Mouse (Mus musculus) lung, embryonic 15.5 days (tissue): ENCODE measurements around the gene Esyt2. TPM values are rescaled to one million over a fixed set of nuclear protein-coding genes. Genes with fewer than 3 reads are reported as not detected.

ENCODE experiments used
- ATAC-seq: fragments of 200-750 bp; cut with Nextera tagmentation; 2 replicates; pipeline ENCODE4 v1.8.0; 2017; ENCODE audit warnings: moderate number of reproducible peaks, borderline replicate concordance; ENCODE audit not compliant: low FRiP score, low TSS enrichment; ENCODE audit errors: extremely low read depth
- H3K27ac ChIP-seq: fragments of 300-500 bp; sonication (generic); 2 replicates; pipeline ENCODE4 v1.5.1; 2015; ENCODE audit warnings: moderate library complexity, mild to moderate bottlenecking, inconsistent platforms
- H3K27me3 ChIP-seq: fragments of 300-500 bp; sonication (generic); 2 replicates; pipeline ENCODE4 v1.6.1; 2015; ENCODE audit warnings: inconsistent platforms
- H3K36me3 ChIP-seq: fragments of 300-500 bp; sonication (generic); 2 replicates; pipeline ENCODE4 v1.6.1; 2015; ENCODE audit warnings: inconsistent platforms
- H3K4me1 ChIP-seq: fragments of 300-500 bp; sonication (generic); 2 replicates; pipeline ENCODE4 v1.6.1; 2015; ENCODE audit warnings: inconsistent platforms
- H3K4me2 ChIP-seq: fragments of 300-500 bp; sonication (generic); 2 replicates; pipeline ENCODE4 v1.6.1; 2015; ENCODE audit warnings: inconsistent platforms, mild to moderate bottlenecking, moderate library complexity
- H3K4me3 ChIP-seq: fragments of 300-500 bp; sonication (generic); 2 replicates; pipeline ENCODE4 v1.5.1; 2015; ENCODE audit warnings: mild to moderate bottlenecking, inconsistent platforms
- H3K9ac ChIP-seq: fragments of 300-500 bp; sonication (generic); 2 replicates; pipeline ENCODE4 v1.6.1; 2015; ENCODE audit warnings: inconsistent platforms
- H3K9me3 ChIP-seq: fragments of 300-500 bp; sonication (generic); 2 replicates; pipeline ENCODE4 v1.6.1; 2016; ENCODE audit warnings: inconsistent platforms
- WGBS: fragments of 180-500 bp; shearing (Covaris S2); methylation state at CpG from one replicate; pipeline ENCODE4 v1.1.7; 2015; 5-methylcytosine and 5-hydroxymethylcytosine counted together
- microRNA-seq: library from miRNA; unstranded; fragments of <30 nt; microRNA quantifications from one replicate; pipeline ENCODE4, GENCODE M21; 2016
- polyA plus RNA-seq: library from polyadenylated mRNA; unstranded; fragments of >200 nt; fragmentation: Nextera tagmentation; extraction: Ambion mirVana; gene quantifications from 2 replicates; pipeline ENCODE4 v1.2.1, GENCODE M21; 2015

Esyt2 gene
- polyA plus RNA-seq, 1 experiment from 2014 or later: 20.9 TPM

DNA sequence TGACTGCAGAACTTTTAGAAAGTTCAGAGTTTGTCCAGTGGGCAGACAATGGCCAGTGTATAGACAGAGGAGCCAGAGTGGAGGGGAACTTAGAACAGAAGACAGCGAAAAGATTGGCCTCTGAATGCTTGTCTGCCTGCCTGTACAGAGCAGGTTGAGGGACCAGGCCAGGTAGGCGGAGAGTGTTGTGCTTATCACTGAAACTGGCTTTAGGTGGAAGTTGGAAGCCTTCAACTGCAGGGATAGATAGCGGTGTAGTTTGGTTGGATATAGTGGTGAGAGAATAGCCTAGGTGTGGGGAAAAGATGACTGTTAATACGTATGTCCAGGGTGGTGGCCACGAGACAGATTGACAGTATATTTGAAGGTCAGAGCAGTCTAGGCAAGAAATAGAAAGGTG lies 126.9 kb downstream of the Esyt2 start:
- ATAC-seq: no peak
- H3K9ac ChIP-seq: no peak overlapping the region

DNA sequence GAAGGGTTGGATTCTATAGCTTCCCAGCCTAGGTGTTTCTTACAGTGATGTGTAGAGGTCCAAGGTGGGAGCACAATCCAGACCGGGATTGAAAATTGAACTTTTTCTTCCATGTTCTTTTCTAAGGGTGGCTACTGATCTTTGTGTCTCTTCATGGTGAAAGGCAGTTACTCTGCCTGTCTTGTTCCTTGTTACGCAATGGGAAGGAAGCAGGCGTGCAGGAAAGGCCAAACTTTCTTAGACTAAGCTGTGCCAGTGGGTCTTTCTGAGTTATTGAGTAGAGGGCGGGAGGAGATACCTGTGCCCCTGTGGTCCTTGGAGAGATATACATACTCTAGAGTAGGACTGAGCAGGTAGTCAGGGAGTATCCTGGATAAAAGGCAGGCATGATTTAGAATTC lies 133.9 kb downstream of the Esyt2 start:
- Histone ChIP-seq H3K9ac (no peak overlapping the region), H3K36me3 (peaks cover 58% of the 10 kb centered on the region), H3K4me1 (no peaks in the 10 kb centered on the region), H3K27me3 (no peaks in the 10 kb centered on the region), H3K27ac (no peak overlapping the region), H3K4me2 (no peak overlapping the region), H3K9me3 (no peaks in the 10 kb centered on the region), H3K4me3 (no peak overlapping the region)
- no peak for ATAC-seq
- 86% methylated on average over 4 of the region's 4 CpGs for WGBS

More for the DNA sequence above, 126.9 kb downstream of the Esyt2 start:
- H3K4me3 ChIP-seq: no peak overlapping the region
- H3K4me1 ChIP-seq: peaks cover 8% of the 10 kb centered on the region; the same call in 1 of the 2 replicates
- H3K4me2 ChIP-seq: no peak overlapping the region
- WGBS: 94% methylated on average over 5 of the region's 5 CpGs
- H3K27ac ChIP-seq: no peak overlapping the region
- no peaks in the 10 kb centered on the region for H3K27me3 ChIP-seq
- peaks cover 48% of the 10 kb centered on the region for H3K36me3 ChIP-seq
- H3K9me3 ChIP-seq: peaks cover 7% of the 10 kb centered on the region; the same call in 1 of the 2 replicates

DNA sequence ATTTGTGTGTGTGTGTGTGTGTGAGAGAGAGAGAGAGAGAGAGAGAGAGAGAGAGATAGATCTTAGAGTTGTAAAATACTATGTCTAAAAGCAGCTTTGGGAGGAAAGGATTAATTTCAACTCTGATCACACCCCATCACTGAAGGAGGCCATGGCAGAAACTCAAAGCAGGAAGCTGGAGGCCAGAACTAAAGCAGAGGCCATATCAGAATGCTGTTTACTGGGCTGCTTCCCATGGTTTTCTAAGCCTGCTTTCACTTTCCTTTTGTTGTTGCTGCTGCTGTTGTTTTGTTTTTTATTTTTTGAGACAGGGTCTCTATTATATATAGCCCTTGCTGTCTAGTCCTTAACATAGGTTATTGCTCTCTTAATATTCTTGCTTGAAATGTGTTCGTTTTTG lies 135.5 kb downstream of the Esyt2 start:
- no peak for ATAC-seq
- peaks cover 51% of the 10 kb centered on the region for H3K36me3 ChIP-seq

DNA sequence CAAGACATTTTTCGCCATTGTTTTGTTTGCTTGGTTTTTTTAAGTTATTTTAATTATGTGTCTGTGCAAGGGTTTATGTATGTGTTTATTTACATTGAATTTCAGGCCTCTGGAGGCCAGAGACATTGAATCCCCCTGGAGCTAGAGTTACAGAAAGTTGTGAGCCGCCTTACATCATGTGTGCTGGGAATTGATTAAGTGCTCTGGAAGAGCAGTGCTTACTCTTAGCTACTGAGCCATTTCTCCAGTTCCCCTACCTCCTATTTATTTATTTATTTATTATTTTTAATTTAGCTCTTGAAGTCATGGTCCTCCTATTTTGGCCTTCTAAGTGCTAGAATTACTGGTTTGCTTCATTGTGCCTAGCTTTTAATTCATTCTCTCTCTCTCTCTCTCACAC lies 140.7 kb downstream of the Esyt2 start:
- H3K9me3 ChIP-seq: no peaks in the 10 kb centered on the region
- no peaks in the 10 kb centered on the region for H3K4me1 ChIP-seq
- no peak overlapping the region for H3K4me3 ChIP-seq
- H3K27me3 ChIP-seq: no peaks in the 10 kb centered on the region
- peaks cover 60% of the 10 kb centered on the region for H3K36me3 ChIP-seq
- 77% methylated on average over 2 of the region's 2 CpGs for WGBS
- no peak overlapping the region for H3K27ac ChIP-seq
- H3K4me2 ChIP-seq: no peak overlapping the region
- no peak for ATAC-seq
- no peak overlapping the region for H3K9ac ChIP-seq

More for the DNA sequence above, 135.5 kb downstream of the Esyt2 start:
- no peak overlapping the region for H3K27ac ChIP-seq
- no peak overlapping the region for H3K9ac ChIP-seq
- H3K4me1 ChIP-seq: no peaks in the 10 kb centered on the region
- 86% methylated on average over 1 of the region's 1 CpGs for WGBS
- no peak overlapping the region for H3K4me2 ChIP-seq
- H3K4me3 ChIP-seq: no peak overlapping the region
- H3K27me3 ChIP-seq: no peaks in the 10 kb centered on the region
- H3K9me3 ChIP-seq: no peaks in the 10 kb centered on the region

DNA sequence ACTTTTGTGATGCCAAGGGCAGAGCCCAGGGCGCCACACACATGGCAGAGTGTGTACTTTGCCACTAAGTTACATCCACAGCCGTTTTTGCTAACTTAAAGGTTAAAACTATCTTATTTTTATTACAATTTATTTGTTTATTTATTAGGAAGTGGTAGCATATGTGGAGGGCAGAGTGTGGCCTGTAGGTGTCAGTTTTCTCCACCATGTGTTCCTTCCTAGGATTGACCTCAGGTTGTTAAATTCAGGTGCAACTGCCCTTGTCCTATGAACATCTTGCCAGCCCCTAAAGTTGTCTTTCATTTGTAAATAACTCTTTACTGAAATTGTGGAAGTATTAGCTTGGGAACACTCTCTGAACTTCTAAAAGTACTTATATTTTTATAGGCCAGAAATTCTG lies 144.4 kb downstream of the Esyt2 start:
- Histone ChIP-seq H3K4me1 (no peaks in the 10 kb centered on the region), H3K27me3 (no peaks in the 10 kb centered on the region), H3K36me3 (peaks cover 65% of the 10 kb centered on the region), H3K9ac (no peak overlapping the region), H3K9me3 (no peaks in the 10 kb centered on the region), H3K4me2 (no peak overlapping the region), H3K27ac (no peak overlapping the region), H3K4me3 (no peak overlapping the region)
- WGBS: 78% methylated on average over 2 of the region's 2 CpGs
- no peak for ATAC-seq

DNA sequence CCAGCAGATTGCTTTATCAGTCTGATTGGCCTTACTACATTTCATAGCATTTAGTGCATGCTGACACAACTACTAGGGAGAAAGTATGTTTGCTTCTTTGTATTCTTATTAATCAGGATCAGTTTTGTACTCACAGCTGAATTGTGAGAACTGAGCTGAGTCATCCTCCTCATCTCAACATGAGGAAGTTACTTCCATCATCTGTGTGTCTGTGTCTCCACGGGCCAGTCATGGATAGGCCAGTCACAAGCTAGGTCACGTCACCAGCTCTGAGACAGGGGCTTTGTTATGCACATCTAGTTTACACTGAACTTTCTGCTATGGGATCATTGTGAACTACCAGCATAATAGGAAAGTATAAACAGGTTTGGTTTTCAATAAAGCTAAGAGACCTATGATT lies 152.7 kb downstream of the Esyt2 start:
- H3K36me3 ChIP-seq: peaks cover 45% of the 10 kb centered on the region
- no peak for ATAC-seq
- H3K27me3 ChIP-seq: no peaks in the 10 kb centered on the region
- no peaks in the 10 kb centered on the region for H3K9me3 ChIP-seq
- WGBS: 84% methylated on average over 2 of the region's 2 CpGs
- H3K4me3 ChIP-seq: no peak overlapping the region
- H3K9ac ChIP-seq: no peak overlapping the region
- no peak overlapping the region for H3K4me2 ChIP-seq
- H3K27ac ChIP-seq: no peak overlapping the region
- no peaks in the 10 kb centered on the region for H3K4me1 ChIP-seq

DNA sequence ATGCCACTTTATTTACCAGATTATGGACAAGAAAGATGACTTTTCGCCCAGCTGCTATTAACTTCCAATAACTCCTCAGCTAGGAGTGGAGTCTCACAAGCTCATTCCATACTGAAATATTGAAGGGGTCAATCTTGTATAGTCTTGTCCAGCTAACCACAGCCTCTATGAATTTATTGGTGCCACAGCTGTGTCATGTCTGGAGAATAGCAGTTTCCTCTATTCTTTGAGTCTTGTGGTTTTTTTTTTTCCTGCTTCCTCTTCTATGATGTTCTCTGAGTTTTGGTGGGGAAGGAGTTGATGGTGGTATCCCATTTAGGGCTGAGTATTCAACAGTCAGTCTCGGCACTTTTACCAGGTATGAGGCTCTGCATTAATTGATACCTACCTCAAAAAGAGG lies 154.2 kb downstream of the Esyt2 start:
- H3K36me3 ChIP-seq: peaks cover 49% of the 10 kb centered on the region
- WGBS: 90% methylated on average over 2 of the region's 2 CpGs
- no peak for ATAC-seq

DNA sequence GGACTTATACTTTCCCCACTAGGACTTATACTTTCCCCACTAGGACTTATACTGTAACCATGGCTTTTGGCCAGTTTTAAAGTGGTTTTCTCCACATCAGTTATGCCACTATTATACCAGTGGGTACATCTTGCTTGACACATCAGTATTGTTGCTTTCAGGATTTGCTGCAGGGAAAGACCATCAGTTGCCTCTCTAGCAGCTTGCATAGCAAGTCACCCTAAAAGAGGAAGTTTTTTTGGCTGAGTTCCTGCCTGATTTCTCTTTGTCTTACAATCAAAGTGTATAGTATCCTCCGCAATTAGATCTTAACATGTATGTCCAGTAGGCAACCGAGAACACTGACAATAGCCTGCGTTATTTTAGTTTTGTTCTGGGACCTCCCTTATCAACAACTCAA lies 155.1 kb downstream of the Esyt2 start:
- H3K36me3 ChIP-seq: peaks cover 51% of the 10 kb centered on the region
- no peaks in the 10 kb centered on the region for H3K4me1 ChIP-seq
- no peak overlapping the region for H3K4me2 ChIP-seq
- H3K4me3 ChIP-seq: no peak overlapping the region
- H3K9me3 ChIP-seq: no peaks in the 10 kb centered on the region
- no peak overlapping the region for H3K27ac ChIP-seq
- H3K9ac ChIP-seq: no peak overlapping the region
- no peak for ATAC-seq
- WGBS: 88% methylated on average over 3 of the region's 3 CpGs
- H3K27me3 ChIP-seq: no peaks in the 10 kb centered on the region

More for the DNA sequence above, 154.2 kb downstream of the Esyt2 start:
- H3K4me2 ChIP-seq: no peak overlapping the region
- H3K27me3 ChIP-seq: no peaks in the 10 kb centered on the region
- H3K9me3 ChIP-seq: no peaks in the 10 kb centered on the region
- H3K9ac ChIP-seq: no peak overlapping the region
- H3K4me1 ChIP-seq: no peaks in the 10 kb centered on the region
- H3K27ac ChIP-seq: no peak overlapping the region
- no peak overlapping the region for H3K4me3 ChIP-seq

DNA sequence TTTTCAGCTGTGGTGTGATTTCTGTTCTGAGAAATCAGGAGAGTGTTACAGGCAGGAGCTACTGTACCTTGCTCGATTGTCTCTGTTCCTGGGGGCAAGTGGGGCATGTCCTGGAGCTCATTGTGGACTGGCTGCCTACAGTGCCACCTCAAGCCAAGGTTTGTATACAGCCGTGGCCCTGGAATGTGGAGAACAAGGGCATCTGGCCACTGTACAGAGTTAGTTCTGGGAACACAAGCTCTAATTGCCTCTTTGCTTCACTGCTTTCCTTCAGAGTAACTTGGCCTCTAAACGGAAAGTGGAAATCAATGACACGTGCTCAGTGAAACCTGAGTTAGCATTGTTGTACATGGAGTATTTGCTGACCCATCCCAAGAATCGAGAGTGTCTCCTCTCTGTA lies 157.6 kb downstream of the Esyt2 start:
- WGBS: 86% methylated on average over 5 of the region's 5 CpGs
- no peaks in the 10 kb centered on the region for H3K9me3 ChIP-seq
- no peak overlapping the region for H3K9ac ChIP-seq
- peaks cover 66% of the 10 kb centered on the region for H3K36me3 ChIP-seq
- H3K4me2 ChIP-seq: no peak overlapping the region
- ATAC-seq: no peak
- no peak overlapping the region for H3K27ac ChIP-seq
- no peaks in the 10 kb centered on the region for H3K27me3 ChIP-seq
- no peaks in the 10 kb centered on the region for H3K4me1 ChIP-seq
- no peak overlapping the region for H3K4me3 ChIP-seq

Small RNAs within 50 kb of the gene (microRNA-seq; reads per million reads assigned to microRNA genes)
- not detected for gene Gm23190

Other genes with a start within 250 kb of the Esyt2 start
- 43.7 and 44.3 TPM in 2 replicates for gene Zfp386, start 233.5 kb upstream of the Esyt2 start, polyA plus RNA-seq
- gene Vipr2, start 203.5 kb upstream of the Esyt2 start, polyA plus RNA-seq: 2.6 and 3.3 TPM in 2 replicates
- 17.4 and 18.9 TPM in 2 replicates for gene Wdr60, start 18.2 kb upstream of the Esyt2 start, polyA plus RNA-seq
- gene Gm11027, start 5.8 kb upstream of the Esyt2 start, polyA plus RNA-seq: not detected in 2 replicates
- 47.9 and 49.7 TPM in 2 replicates for gene Ncapg2, start 124.2 kb downstream of the Esyt2 start, polyA plus RNA-seq
- gene Ptprn2, start 204.5 kb downstream of the Esyt2 start, polyA plus RNA-seq: 0.16 and 0.20 TPM in 2 replicates